Mouse (Mus musculus) cerebellum, postnatal 14 days (tissue): ENCODE results near the gene Efr3b.

Experiments
- DNase-seq, 2 experiments: peaks; one replicate each; pipeline ENCODE4 v3.0.0; 2021; ENCODE audit warnings: mixed read lengths in 2 of 2

Gene Efr3b

GRCm38 (mm10) chr12:4038061-4039041 is at the start of gene Efr3b:
Gene Efr3b, minus strand, starts transcription at chr12:4038915.
- peak; percentile 87 to 92 for DNase-seq

GRCm38 (mm10) chr12:4083441-4083840 is 44.7 kb upstream of the Efr3b start:
- peak in 1 of 2 experiments; percentile 25 for DNase-seq

GRCm38 (mm10) chr12:4082132-4083001 is 43.7 kb upstream of the Efr3b start, which contains the start of gene Dnajc27:
Gene Dnajc27, plus strand, starts transcription at chr12:4082583.
- peak; percentile 98 for DNase-seq

GRCm38 (mm10) chr12:4080311-4080710 is 41.6 kb upstream of the Efr3b start:
- DNase-seq, result peak; percentile 91 to 93

- DNase-seq, result peak; percentile 49 to 55
Measured at GRCm38 (mm10) chr12:4078069-4078468, 39.4 kb upstream of the Efr3b start.

- no peak for DNase-seq
Measured at GRCm38 (mm10) chr12:4076383-4076782, 37.7 kb upstream of the Efr3b start.

- DNase-seq, result no peak
Measured at GRCm38 (mm10) chr12:4075407-4075806, 36.7 kb upstream of the Efr3b start.

- peak; percentile 55 to 61 for DNase-seq
Measured at GRCm38 (mm10) chr12:4071671-4072070, 33.0 kb upstream of the Efr3b start.

- DNase-seq, result no peak
Measured at GRCm38 (mm10) chr12:4068551-4068950, 29.8 kb upstream of the Efr3b start.

- DNase-seq, result no peak
Measured at GRCm38 (mm10) chr12:4066681-4067459, 28.2 kb upstream of the Efr3b start.

- DNase-seq, result no peak
Measured at GRCm38 (mm10) chr12:4065944-4066343, 27.2 kb upstream of the Efr3b start.

- DNase-seq, result no peak
Measured at GRCm38 (mm10) chr12:4065498-4065897, 26.8 kb upstream of the Efr3b start.

- no peak for DNase-seq
Measured at GRCm38 (mm10) chr12:4059683-4060082, 21.0 kb upstream of the Efr3b start.

- DNase-seq, result no peak
Measured at GRCm38 (mm10) chr12:4058321-4058720, 19.6 kb upstream of the Efr3b start.

- no peak for DNase-seq
Measured at GRCm38 (mm10) chr12:4054845-4055244, 16.1 kb upstream of the Efr3b start.

- DNase-seq, result no peak
Measured at GRCm38 (mm10) chr12:4053643-4054042, 14.9 kb upstream of the Efr3b start.

GRCm38 (mm10) chr12:4050861-4051425 is 12.2 kb upstream of the Efr3b start:
- no peak for DNase-seq

GRCm38 (mm10) chr12:4048031-4048430 is 9.3 kb upstream of the Efr3b start:
- DNase-seq, result no peak

GRCm38 (mm10) chr12:4045992-4046391 is 7.3 kb upstream of the Efr3b start:
- DNase-seq, result no peak

GRCm38 (mm10) chr12:4042411-4042810 is 3.7 kb upstream of the Efr3b start:
- DNase-seq, result no peak

- no peak for DNase-seq
Measured at GRCm38 (mm10) chr12:4039046-4039445, 331 bp upstream of the Efr3b start.

- no peak for DNase-seq
Measured at GRCm38 (mm10) chr12:4037511-4037910, 1.2 kb downstream of the Efr3b start.
